Comparison of ENCODE assay signal across 33 mouse cellular contexts in genomic region chr4:46353045-46353444, GRCm38 (mm10). TPM values are rescaled to one million over a fixed set of nuclear protein-coding genes. Genes with fewer than 3 reads are reported as not detected.
DNase-seq lines count a peak whose midpoint lies in the region; ATAC-seq and TF ChIP-seq lines count a peak whose summit lies in the region.
"Had no signal": no experiment of that assay in that cellular context is flagged by ENCODE, and none has a peak within 500 bp of the region (broad histone marks: within the 10 kb centered on the region; RNA-seq: fewer than 3 reads in every experiment).

No protein-coding gene starts in this region.

- peaks cover 31% of the 10 kb centered on the region for H3K4me1 ChIP-seq in E14TG2a.4 (replicated peaks; ENCODE audit: low read depth, low read length)
- H3K4me1 ChIP-seq in embryonic facial prominence, embryonic 14.5 days (ENCODE audit: control insufficient read depth, insufficient read depth, low read length): no peaks in the 10 kb centered on the region
- H3K4me1 ChIP-seq: lung, embryonic 15.5 days; midbrain, embryonic 15.5 days; neural tube, embryonic 12.5 days had no signal

- TF ChIP-seq CTCF in E14TG2a.4 (conservative IDR thresholded peaks at IDR 0.05; ENCODE audit: low read length): no peak

- peak overlapping the region; percentile 39 for H3K4me3 ChIP-seq in E14TG2a.4 (replicated peaks; ENCODE audit: low read length)
- no peak overlapping the region for H3K4me3 ChIP-seq in embryonic facial prominence, embryonic 14.5 days (ENCODE audit: low read depth, low read length)
- H3K4me3 ChIP-seq: heart, embryonic 10.5 days; hindbrain, embryonic 13.5 days; lung, embryonic 15.5 days; midbrain, embryonic 15.5 days; neural tube, embryonic 12.5 days had no signal

- peak; percentile 60; the same call in 1 of the 2 replicates for ATAC-seq in embryonic facial prominence, embryonic 14.5 days (ENCODE audit: low read depth)
- ATAC-seq: CD4-positive, CD25-positive, alpha-beta regulatory T cell, adult 4 months; forebrain, embryonic 14.5 days; midbrain, embryonic 15.5 days had no signal

- H3K4me2 ChIP-seq in embryonic facial prominence, embryonic 14.5 days (ENCODE audit: low read depth, low read length): no peak overlapping the region
- H3K4me2 ChIP-seq: hindbrain, embryonic 13.5 days; lung, embryonic 15.5 days; midbrain, embryonic 15.5 days; neural tube, embryonic 12.5 days had no signal

- H3K9me3 ChIP-seq in E14TG2a.4 (ENCODE audit: low read length): no peaks in the 10 kb centered on the region
- no peaks in the 10 kb centered on the region for H3K9me3 ChIP-seq in embryonic facial prominence, embryonic 14.5 days (ENCODE audit: control insufficient read depth, low read length)
- H3K9me3 ChIP-seq: heart, embryonic 10.5 days; hindbrain, embryonic 13.5 days; lung, embryonic 15.5 days; midbrain, embryonic 15.5 days; neural tube, embryonic 12.5 days had no signal

- H3K27me3 ChIP-seq in E14TG2a.4 (ENCODE audit: insufficient read depth, low read length): peaks cover 79% of the 10 kb centered on the region
- peaks cover 56% of the 10 kb centered on the region for H3K27me3 ChIP-seq in embryonic facial prominence, embryonic 14.5 days (replicated peaks; ENCODE audit: control insufficient read depth, insufficient read depth, low read length)

- DNase-seq in heart, postnatal 4 days: peak; percentile 23
- no peak for DNase-seq in heart, adult 9 months (ENCODE audit: low spot score in 2 of 2)
- DNase-seq in ZHBTc4 (ENCODE audit: low read depth, low spot score): peak; percentile 31
- DNase-seq in embryonic facial prominence, embryonic 14.5 days (ENCODE audit: low spot score): peak; percentile 61
- no peak for DNase-seq in right cerebral cortex, postnatal 14 days
- DNase-seq in testis, postnatal 14 days (ENCODE audit: low spot score): no peak
- DNase-seq in urinary bladder, postnatal 25 days (ENCODE audit: low spot score): no peak
- DNase-seq: cerebellum, adult 11-12 months; cerebellum, postnatal 10 days; kidney, adult 18-20 months; lung, postnatal 36 days; right cerebral cortex, postnatal 25 days; spleen, adult 18-20 months; thymus, postnatal 25 days had no signal

- H3K9ac ChIP-seq in embryonic facial prominence, embryonic 14.5 days (ENCODE audit: low read depth, low read length): 0 out of 2 replicates have a peak overlapping the region, but pooled peaks have one; percentile 8
- H3K9ac ChIP-seq: hindbrain, embryonic 13.5 days; liver, embryonic 14.5 days; lung, embryonic 15.5 days; midbrain, embryonic 15.5 days; neural tube, embryonic 12.5 days had no signal

- 16% methylated on average over 8 of the region's 10 CpGs for WGBS in embryonic facial prominence, embryonic 14.5 days

- H3K27ac ChIP-seq in embryonic facial prominence, embryonic 14.5 days (replicated peaks; ENCODE audit: low read depth, low read length): peak overlapping the region; percentile 52; the same call in 1 of the 2 replicates
- H3K27ac ChIP-seq: hindbrain, embryonic 13.5 days; liver, embryonic 14.5 days; lung, embryonic 15.5 days; midbrain, embryonic 15.5 days; neural tube, embryonic 12.5 days had no signal

- no peaks in the 10 kb centered on the region for H3K36me3 ChIP-seq in E14TG2a.4 (ENCODE audit: insufficient read depth, low read length)
- H3K36me3 ChIP-seq in embryonic facial prominence, embryonic 14.5 days (ENCODE audit: control insufficient read depth, insufficient read depth, low read length): no peaks in the 10 kb centered on the region
- H3K36me3 ChIP-seq: heart, embryonic 10.5 days; hindbrain, embryonic 13.5 days; lung, embryonic 15.5 days; midbrain, embryonic 15.5 days; neural tube, embryonic 12.5 days had no signal

RNA-seq across cellular contexts. Expression of gene Foxe1, which starts 9.6 kb away (rescaled TPM):
- under 1 TPM in 1 of 2 experiments, not detected in 1; 0.14 TPM for total RNA-seq in heart, postnatal 4 days (2021)
- 1.6 and 1.7 TPM in 2 replicates for polyA plus RNA-seq in embryonic facial prominence, embryonic 14.5 days (2014; fragmentation: Nextera tagmentation; extraction: Ambion mirVana)
- total RNA-seq: adrenal gland, adult 18-20 months; adrenal gland, postnatal 4 days; gastrocnemius, adult 8-10 months; layer of hippocampus, postnatal 14 days; left cerebral cortex, postnatal 10 days; megakaryocyte-erythroid progenitor cell, adult 5-6 weeks had no signal
- polyA plus RNA-seq: CD4-positive, CD25-positive, alpha-beta regulatory T cell, adult 4 months; forebrain, embryonic 14.5 days; frontal cortex, adult 2 months; gonadal fat pad, adult 2 months; hindbrain, embryonic 13.5 days; kidney, embryonic 16.5 days; limb, embryonic 14.5 days; midbrain, embryonic 15.5 days; neural tube, embryonic 12.5 days had no signal

RNA-seq across cellular contexts. Expression of gene Trmo, which starts 36.2 kb away (rescaled TPM):
- total RNA-seq in heart, postnatal 4 days (2021): 1 to 10 TPM; 3.8 to 5.4 TPM
- 8.8 and 10.0 TPM in 2 replicates for polyA plus RNA-seq in embryonic facial prominence, embryonic 14.5 days (2014; fragmentation: Nextera tagmentation; extraction: Ambion mirVana)

Comparison
In these comparisons a context has a peak if more than half of its experiments do, and no peak if none do; other contexts are left out.
1. DNase-seq: peak in heart, postnatal 4 days (single experiment), ZHBTc4 (single experiment) and embryonic facial prominence, embryonic 14.5 days (single experiment); none in heart, adult 9 months (0 of 2), right cerebral cortex, postnatal 14 days (single experiment), testis, postnatal 14 days (single experiment) and urinary bladder, postnatal 25 days (single experiment).